Mouse (Mus musculus): ENCODE measurements around the gene Foxd3. TPM values are rescaled to one million over a fixed set of nuclear protein-coding genes. Genes with fewer than 3 reads are reported as not detected.
"Not testable (repeated sequence)": the region's sequence is repeated elsewhere in the genome, so short reads cannot be mapped to it uniquely, and the experiment has no call there.

Foxd3 gene
- total RNA-seq (2021): not detected
- long read RNA-seq: 0 reads

- DNase-seq (ENCODE audit: low spot score in 2 of 2): peak in 1 of 2 experiments; percentile 12
Observed at GRCm38 (mm10) chr4:99655937-99656604, at the start of gene Foxd3. Gene Foxd3 (plus strand): TSS chr4:99656299.

GRCm38 (mm10) chr4:99612156-99612555 is 43.9 kb upstream of the Foxd3 start:
- no peak for DNase-seq (ENCODE audit: low spot score in 2 of 2)

GRCm38 (mm10) chr4:99612609-99613350 is 43.3 kb upstream of the Foxd3 start:
- DNase-seq (ENCODE audit: low spot score in 2 of 2): no peak

- peak in 1 of 2 experiments; percentile 16 for DNase-seq (ENCODE audit: low spot score in 2 of 2)
Observed at GRCm38 (mm10) chr4:99626047-99626844, 29.9 kb upstream of the Foxd3 start.

- no peak for DNase-seq (ENCODE audit: low spot score in 2 of 2)
Observed at GRCm38 (mm10) chr4:99627057-99627456, 29.0 kb upstream of the Foxd3 start.

- DNase-seq (ENCODE audit: low spot score in 2 of 2): no peak
Observed at GRCm38 (mm10) chr4:99636038-99636437, 20.1 kb upstream of the Foxd3 start.

GRCm38 (mm10) chr4:99636711-99637110 is 19.4 kb upstream of the Foxd3 start:
- DNase-seq (ENCODE audit: low spot score in 2 of 2): no peak

GRCm38 (mm10) chr4:99640619-99641018 is 15.5 kb upstream of the Foxd3 start:
- not testable (repeated sequence) for DNase-seq (ENCODE audit: low spot score in 2 of 2)

GRCm38 (mm10) chr4:99641920-99642319 is 14.2 kb upstream of the Foxd3 start:
- no peak for DNase-seq (ENCODE audit: low spot score in 2 of 2)

GRCm38 (mm10) chr4:99645560-99645959 is 10.5 kb upstream of the Foxd3 start:
- DNase-seq (ENCODE audit: low spot score in 2 of 2): no peak

- peak in 1 of 2 experiments; percentile 10 for DNase-seq (ENCODE audit: low spot score in 2 of 2)
Observed at GRCm38 (mm10) chr4:99650088-99650944, 5.8 kb upstream of the Foxd3 start.

GRCm38 (mm10) chr4:99650945-99651690 is 5.0 kb upstream of the Foxd3 start:
- peak; percentile 17 to 21 for DNase-seq (ENCODE audit: low spot score in 2 of 2)

GRCm38 (mm10) chr4:99651823-99652450 is 4.2 kb upstream of the Foxd3 start:
- no peak for DNase-seq (ENCODE audit: low spot score in 2 of 2)

GRCm38 (mm10) chr4:99652576-99653210 is 3.4 kb upstream of the Foxd3 start:
- peak in 1 of 2 experiments; percentile 9 for DNase-seq (ENCODE audit: low spot score in 2 of 2)

GRCm38 (mm10) chr4:99653216-99653607 is 2.9 kb upstream of the Foxd3 start:
- peak in 1 of 2 experiments; percentile 22 for DNase-seq (ENCODE audit: low spot score in 2 of 2)

GRCm38 (mm10) chr4:99653608-99654221 is 2.4 kb upstream of the Foxd3 start:
- peak in 1 of 2 experiments; percentile 25 for DNase-seq (ENCODE audit: low spot score in 2 of 2)

GRCm38 (mm10) chr4:99654621-99655296 is 1.3 kb upstream of the Foxd3 start:
- peak in 1 of 2 experiments; percentile 11 for DNase-seq (ENCODE audit: low spot score in 2 of 2)

Measured in layer of hippocampus, postnatal 10 days (tissue).